In genomic region chr1:97802207-97802902, GRCm38 (mm10) we compare ENCODE assay signal across 8 mouse cellular contexts. TPM values are rescaled to one million over a fixed set of nuclear protein-coding genes. Genes with fewer than 3 reads are reported as not detected.
DNase-seq lines count a peak whose midpoint lies in the region; ATAC-seq and TF ChIP-seq lines count a peak whose summit lies in the region.
"Had no signal": no experiment of that assay in that cellular context is flagged by ENCODE, and none has a peak within 500 bp of the region (broad histone marks: within the 10 kb centered on the region; RNA-seq: fewer than 3 reads in every experiment).

No protein-coding gene starts in this region.

- no peak overlapping the region for H3K27ac ChIP-seq in kidney, adult 2 months (ENCODE audit: insufficient read depth, low read depth, low read length)
- H3K27ac ChIP-seq in CH12.LX (ENCODE audit: insufficient read depth, low read depth), result no peak overlapping the region
- H3K27ac ChIP-seq: neural tube, embryonic 13.5 days had no signal

- H3K27me3 ChIP-seq in kidney, adult 2 months (replicated peaks; ENCODE audit: control insufficient read depth, insufficient read depth, low read length), result no peaks in the 10 kb centered on the region
- H3K27me3 ChIP-seq in CH12.LX (replicated peaks), result no peaks in the 10 kb centered on the region
- H3K27me3 ChIP-seq: neural tube, embryonic 13.5 days had no signal

- 29% methylated on average over 4 of the region's 4 CpGs for WGBS in kidney, adult 2 months

- no peak overlapping the region for H3K9ac ChIP-seq in CH12.LX (ENCODE audit: insufficient read depth, low read depth)
- H3K9ac ChIP-seq: neural tube, embryonic 13.5 days had no signal

- no peak for TF ChIP-seq CTCF in kidney, adult 2 months (conservative IDR thresholded peaks at IDR 0.05; ENCODE audit: insufficient read depth, insufficient read length, low read depth, low read length)
- peak; percentile 24 to 71; a peak in 2 of 4 replicates for TF ChIP-seq CTCF in CH12.LX (conservative IDR thresholded peaks at IDR 0.05 in 1 of 2, IDR thresholded peaks at IDR 0.05 in 1 of 2; ENCODE audit: low read depth in 2 of 2, low read length in 2 of 2)

- no peak for TF ChIP-seq POLR2A in kidney, adult 2 months (IDR thresholded peaks at IDR 0.05; ENCODE audit: low read depth, low read length)
- no peak for TF ChIP-seq POLR2A in CH12.LX (IDR thresholded peaks at IDR 0.05; ENCODE audit: low read depth, low read length)

- in situ Hi-C loops in CH12.LX (cut with MboI; ENCODE audit: low pct_ligation_motif_present, low pct_unique_long_range_greater_than_20kb, low sequenced_read_pairs), result no loop called here

- ATAC-seq in megakaryocyte, adult 5-6 weeks (ENCODE audit: poor library complexity, severe bottlenecking), result peak; percentile 63

- no peaks in the 10 kb centered on the region for H3K36me3 ChIP-seq in kidney, adult 2 months (ENCODE audit: control insufficient read depth, insufficient read depth, low read length)
- H3K36me3 ChIP-seq in CH12.LX (replicated peaks in 1 of 2; ENCODE audit: control insufficient read depth in 1 of 2, insufficient read depth in 1 of 2, low read length in 1 of 2), result no peaks in the 10 kb centered on the region
- H3K36me3 ChIP-seq: neural tube, embryonic 13.5 days had no signal

- no peak overlapping the region; the same call in 1 of the 2 replicates for H3K4me2 ChIP-seq in CH12.LX (ENCODE audit: insufficient read depth, low read depth, poor library complexity, severe bottlenecking)
- H3K4me2 ChIP-seq: neural tube, embryonic 13.5 days had no signal

- H3K9me3 ChIP-seq in CH12.LX (replicated peaks; ENCODE audit: low read length), result no peaks in the 10 kb centered on the region
- H3K9me3 ChIP-seq: neural tube, embryonic 13.5 days had no signal

- H3K4me1 ChIP-seq in kidney, adult 2 months (ENCODE audit: control insufficient read depth, insufficient read depth, low read length), result no peaks in the 10 kb centered on the region
- H3K4me1 ChIP-seq in CH12.LX (ENCODE audit: control insufficient read depth in 1 of 2, insufficient read depth in 2 of 2), result no peaks in the 10 kb centered on the region
- H3K4me1 ChIP-seq: neural tube, embryonic 13.5 days had no signal

- peak; percentile 73 for TF ChIP-seq RAD21 in CH12.LX (IDR thresholded peaks at IDR 0.05; ENCODE audit: low read depth, low read length)

- no peaks in the 10 kb centered on the region for H3K79me2 ChIP-seq in CH12.LX (replicated peaks; ENCODE audit: control insufficient read depth, extremely low read depth, insufficient read depth, poor library complexity, severe bottlenecking)

- DNase-seq in kidney, adult 2 months, result peak; percentile 2
- no peak for DNase-seq in kidney, postnatal 25 days
- DNase-seq in CH12.LX (ENCODE audit: extremely low read depth) (peak; percentile 52), adipocyte (ENCODE audit: low spot score) (peak; percentile 64)
- no peak for DNase-seq in B cell, adult 2 months
- no peak for DNase-seq in urinary bladder, adult 2 months (ENCODE audit: low spot score)

- TF ChIP-seq EP300 in CH12.LX (IDR thresholded peaks at IDR 0.05; ENCODE audit: low read length), result no peak

- H3K4me3 ChIP-seq in kidney, adult 2 months (ENCODE audit: insufficient read depth, low read depth, low read length), result no peak overlapping the region
- H3K4me3 ChIP-seq in CH12.LX (replicated peaks in 1 of 3; ENCODE audit: low read depth in 2 of 3, low read length in 2 of 3, poor library complexity in 1 of 3), result peak overlapping the region in 1 of 3 experiments; percentile 29
- H3K4me3 ChIP-seq: neural tube, embryonic 13.5 days had no signal

- dilution Hi-C loops in CH12.LX (cut with MboI; ENCODE audit: extremely low pct_ligation_motif_present, extremely low pct_unique_long_range_greater_than_20kb, low sequenced_read_pairs), result no loop called here

TF ChIP-seq in CH12.LX, 34 proteins besides CTCF, POLR2A, EP300 and RAD21:
- TF ChIP-seq NELFE (IDR thresholded peaks at IDR 0.05; ENCODE audit: low read depth, low read length), result no peak
- TF ChIP-seq ETS1 (conservative IDR thresholded peaks at IDR 0.05; ENCODE audit: low read depth, low read length), result no peak
- TF ChIP-seq MXI1 (IDR thresholded peaks at IDR 0.05; ENCODE audit: low read depth, low read length), result no peak
- 0 out of 2 replicates have a peak, but pooled peaks have one; percentile 8 for TF ChIP-seq MAFK (IDR thresholded peaks at IDR 0.05; ENCODE audit: insufficient replicate concordance, low read length)
- no peak for TF ChIP-seq NRF1 (IDR thresholded peaks at IDR 0.05; ENCODE audit: low read depth, low read length)
- no peak for TF ChIP-seq GABPA (IDR thresholded peaks at IDR 0.05; ENCODE audit: insufficient replicate concordance, low read depth, low read length)
- TF ChIP-seq MAX (IDR thresholded peaks at IDR 0.05; ENCODE audit: low read length), result no peak
- no peak for TF ChIP-seq ZC3H11A (IDR thresholded peaks at IDR 0.05; ENCODE audit: low read depth, low read length)
- TF ChIP-seq BHLHE40 (IDR thresholded peaks at IDR 0.05; ENCODE audit: low read depth, low read length), result no peak
- TF ChIP-seq MYC (IDR thresholded peaks at IDR 0.05; ENCODE audit: low read depth, low read length), result no peak
- TF ChIP-seq MAZ (IDR thresholded peaks at IDR 0.05; ENCODE audit: low read depth, low read length), result no peak
- TF ChIP-seq E2F4 (IDR thresholded peaks at IDR 0.05; ENCODE audit: insufficient replicate concordance, low read depth, low read length), result 0 out of 2 replicates have a peak, but pooled peaks have one; percentile 27
- no peak for TF ChIP-seq ZKSCAN1 (IDR thresholded peaks at IDR 0.05; ENCODE audit: borderline replicate concordance, low read depth, low read length)
- peak; percentile 53 for TF ChIP-seq SMC3 (IDR thresholded peaks at IDR 0.05; ENCODE audit: low read depth, low read length)
- TF ChIP-seq MEF2A (IDR thresholded peaks at IDR 0.05; ENCODE audit: borderline replicate concordance, low read depth, low read length), result no peak
- no peak for TF ChIP-seq ZNF384 (IDR thresholded peaks at IDR 0.05; ENCODE audit: low read depth, low read length)
- no peak for TF ChIP-seq USF2 (conservative IDR thresholded peaks at IDR 0.05; ENCODE audit: low read depth, low read length)
- TF ChIP-seq POLR2AphosphoS2 (IDR thresholded peaks at IDR 0.05; ENCODE audit: low read depth, low read length), result no peak
- no peak for TF ChIP-seq HCFC1 (IDR thresholded peaks at IDR 0.05; ENCODE audit: low read depth, low read length)

RNA-seq across cellular contexts. Expression of gene Ppip5k2, which starts 32.1 kb away (rescaled TPM):
- polyA plus RNA-seq in kidney, adult 2 months (2012; rRNA removed), result 3.7 and 4.0 TPM in 2 replicates
- total RNA-seq in CH12.LX (2012; rRNA removed), result 27.4 and 32.8 TPM in 2 replicates
- 44.9 and 50.6 TPM in 2 replicates for total RNA-seq in CH12.LX (2014; rRNA removed)
- 28.4 and 29.8 TPM in 2 replicates for polyA plus RNA-seq in CH12.LX (2012; ENCODE audit: insufficient read length, low read depth)
- 33.2 and 35.7 TPM in 2 replicates for total RNA-seq in megakaryocyte, adult 5-6 weeks (2015)
- 44.4 and 45.2 TPM in 2 replicates for total RNA-seq in megakaryocyte, adult 5-6 weeks (2017)
- polyA plus RNA-seq in urinary bladder, adult 2 months (2012; rRNA removed), result 10.5 and 10.9 TPM in 2 replicates

RNA-seq across cellular contexts. Expression of gene Gin1, which starts 32.4 kb away (rescaled TPM):
- polyA plus RNA-seq in kidney, adult 2 months (2012; rRNA removed), result 2.9 TPM in 2 replicates
- total RNA-seq in CH12.LX (2012; rRNA removed), result 5.8 and 6.3 TPM in 2 replicates
- 15.0 and 16.2 TPM in 2 replicates for total RNA-seq in CH12.LX (2014; rRNA removed)
- polyA plus RNA-seq in CH12.LX (2012; ENCODE audit: insufficient read length, low read depth), result 10.4 and 10.5 TPM in 2 replicates
- 18.5 and 25.4 TPM in 2 replicates for total RNA-seq in megakaryocyte, adult 5-6 weeks (2015)
- total RNA-seq in megakaryocyte, adult 5-6 weeks (2017), result 8.6 and 11.2 TPM in 2 replicates
- polyA plus RNA-seq in urinary bladder, adult 2 months (2012; rRNA removed), result 8.6 and 9.2 TPM in 2 replicates

Comparison
In these comparisons a context has a peak if more than half of its experiments do, and no peak if none do; other contexts are left out.
1. DNase-seq: peak in kidney, adult 2 months (single experiment), CH12.LX (single experiment) and adipocyte (single experiment); none in kidney, postnatal 25 days (0 of 2), B cell, adult 2 months (0 of 2) and urinary bladder, adult 2 months (single experiment).